Mouse (Mus musculus) frontal cortex, postnatal 36 days (tissue): ENCODE results near the gene Lrtm2.
A peak's percentile ranks its signal among the peaks of the same experiment; 100 is the strongest.

Experiments used
- DNase-seq, 2 experiments: peaks; one replicate each; pipeline ENCODE4 v3.0.0; 2022; ENCODE audit warnings: low spot score in 2 of 2

The Lrtm2 gene

DNA sequence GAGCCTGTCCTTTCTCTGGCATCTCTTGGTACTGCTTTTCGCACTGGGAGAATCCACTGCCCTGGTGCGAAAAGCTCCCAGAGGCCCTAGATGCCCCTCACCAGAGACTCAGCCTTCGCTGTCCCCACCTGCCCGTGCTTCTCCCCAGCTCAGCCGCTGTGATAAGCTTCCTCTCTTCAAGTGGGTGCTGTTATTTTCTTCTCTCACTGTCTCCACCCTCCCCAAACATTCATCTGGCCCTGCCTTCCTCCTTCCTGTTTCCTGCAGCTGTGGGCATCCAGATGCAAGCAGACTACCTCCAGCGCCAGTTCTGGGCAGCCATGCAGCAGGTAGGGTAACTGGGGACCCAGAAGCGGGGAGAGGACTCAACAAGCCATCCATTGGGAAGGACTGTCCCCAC is 5.6 kb upstream of the Lrtm2 start:
- DNase-seq, result no peak

DNA sequence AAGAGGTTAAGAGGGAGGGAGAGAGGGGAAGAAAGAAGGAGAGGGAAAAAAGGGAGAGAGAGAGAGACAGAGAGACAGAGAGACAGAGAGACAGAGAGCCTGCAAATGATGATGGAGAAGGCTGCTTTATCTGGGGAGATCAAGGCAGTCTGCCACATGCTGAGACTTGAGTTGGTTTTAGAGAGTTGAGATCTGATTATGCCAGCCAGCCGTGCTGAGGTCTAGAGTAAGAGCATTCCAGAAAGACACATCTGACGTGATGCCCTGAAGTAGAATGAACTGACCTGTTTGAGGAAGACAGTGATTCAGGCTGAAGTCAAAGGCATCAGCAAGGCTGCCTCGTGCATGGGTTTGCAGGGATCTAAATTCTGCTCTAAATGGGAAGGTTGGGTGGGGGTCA is 3.3 kb upstream of the Lrtm2 start:
- DNase-seq, result no peak

DNA sequence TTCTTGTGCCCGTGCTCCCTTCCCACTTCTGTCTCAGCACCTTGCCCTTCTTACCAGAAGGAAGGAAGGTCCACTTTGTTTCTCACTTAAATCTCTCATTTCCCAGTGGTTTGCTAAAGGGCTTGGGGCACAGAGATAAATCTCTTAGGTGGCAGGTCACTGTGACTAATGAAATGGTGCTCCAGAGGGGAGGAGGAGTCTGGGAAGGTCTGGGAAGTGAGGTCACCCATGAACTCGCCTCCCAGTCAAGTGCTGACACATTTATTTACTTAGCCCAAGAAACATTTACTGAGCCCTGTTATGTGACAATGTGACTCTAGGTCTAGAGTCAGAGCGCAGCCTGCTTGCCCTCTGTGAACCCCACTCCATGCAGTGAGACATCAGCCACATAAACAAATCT is 2.6 kb upstream of the Lrtm2 start:
- no peak for DNase-seq

DNA sequence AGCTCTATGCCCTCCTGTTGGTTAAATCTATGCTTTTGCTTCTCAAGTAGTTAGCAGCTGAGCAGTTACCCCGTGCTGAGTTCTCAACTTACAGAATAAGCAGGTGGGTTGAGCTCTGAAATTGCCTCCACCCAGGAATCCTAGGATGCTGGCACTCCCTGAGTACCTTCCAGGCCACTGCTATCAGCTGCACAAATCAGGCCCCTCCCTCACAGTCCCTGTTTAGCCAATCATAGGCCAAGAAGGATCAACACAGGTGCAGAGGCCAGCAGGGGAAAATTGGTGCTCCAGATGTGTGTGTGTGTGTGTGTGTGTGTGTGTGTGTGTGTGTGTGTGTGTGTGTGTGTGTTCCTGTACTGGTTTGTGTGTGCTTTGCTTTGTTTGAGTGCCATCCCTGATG is 1.5 kb upstream of the Lrtm2 start:
- DNase-seq, result no peak

DNA sequence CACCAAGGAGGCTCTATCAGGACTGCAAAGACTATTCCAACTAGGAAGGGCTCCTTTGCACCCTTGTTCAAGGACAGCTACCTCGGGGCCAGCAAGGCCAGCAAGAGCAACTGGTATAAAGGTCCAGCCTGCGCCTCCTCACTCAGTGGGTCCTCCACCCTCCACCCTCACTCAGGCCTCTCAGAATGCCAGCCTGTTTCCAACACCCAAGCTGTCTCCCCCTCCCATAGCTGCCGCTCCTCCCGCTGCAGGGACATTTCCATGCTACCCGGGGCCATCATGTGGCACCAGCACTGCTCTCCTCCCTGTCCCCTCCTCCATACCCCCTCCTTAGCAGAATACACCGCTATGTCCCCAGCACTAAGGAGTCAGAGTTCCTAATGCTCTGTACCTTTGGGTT is 630 bp downstream of the Lrtm2 start:
- peak in 1 of 2 experiments; percentile 61 for DNase-seq

DNA sequence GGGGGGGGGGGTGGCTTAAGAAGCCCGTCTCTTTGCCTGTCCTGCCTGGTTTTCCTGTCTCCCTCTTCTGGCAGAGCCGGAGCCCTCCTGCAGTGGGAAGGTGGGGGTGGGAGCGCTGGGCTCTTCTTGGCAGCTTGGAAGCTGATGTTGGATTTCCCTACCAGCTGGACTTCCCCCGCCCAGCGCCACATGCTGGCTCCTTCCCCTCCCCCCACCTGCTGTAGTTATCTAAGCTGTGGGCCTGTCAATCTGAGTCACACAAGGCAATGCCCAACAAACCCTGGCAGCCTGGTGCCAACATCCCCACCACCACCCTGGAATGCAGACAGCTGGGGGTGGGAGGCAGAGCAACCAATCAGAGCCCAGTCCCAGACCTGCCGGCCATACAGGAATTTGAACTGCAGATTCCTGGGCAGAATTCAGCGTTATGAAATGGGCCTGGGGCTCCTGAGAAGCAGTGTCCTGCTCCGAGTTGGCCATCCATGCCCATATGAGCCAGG is 1.3 kb downstream of the Lrtm2 start:
- peak; percentile 86 to 93 for DNase-seq

DNA sequence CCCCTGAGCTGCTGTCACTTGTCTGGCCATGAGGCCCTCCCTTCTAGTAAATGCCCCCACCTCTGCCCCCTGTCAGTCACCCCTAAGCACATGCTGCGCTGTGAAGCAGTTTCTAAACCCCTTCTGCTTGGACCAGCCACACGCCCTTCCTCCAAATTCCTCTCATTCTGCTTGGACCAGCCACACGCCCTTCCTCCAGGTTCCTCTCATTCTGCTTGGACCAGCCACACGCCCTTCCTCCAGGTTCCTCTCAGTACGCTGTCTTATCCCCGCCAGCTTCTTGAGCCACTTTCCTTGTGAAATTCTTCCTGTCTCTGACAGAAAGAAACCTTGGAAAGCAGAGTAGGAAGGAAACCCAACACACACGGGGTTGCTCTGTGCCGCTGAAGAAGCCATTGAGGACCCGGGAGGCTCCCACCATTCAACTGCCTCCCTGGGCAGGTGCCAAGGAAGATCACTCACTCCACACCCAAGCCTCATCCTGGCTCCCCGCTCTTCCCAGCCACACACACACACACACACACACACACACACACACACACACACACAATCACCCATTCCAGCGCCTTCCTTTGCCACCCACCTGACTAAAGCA is 1.9 kb downstream of the Lrtm2 start:
- peak in 1 of 2 experiments; percentile 24 for DNase-seq

DNA sequence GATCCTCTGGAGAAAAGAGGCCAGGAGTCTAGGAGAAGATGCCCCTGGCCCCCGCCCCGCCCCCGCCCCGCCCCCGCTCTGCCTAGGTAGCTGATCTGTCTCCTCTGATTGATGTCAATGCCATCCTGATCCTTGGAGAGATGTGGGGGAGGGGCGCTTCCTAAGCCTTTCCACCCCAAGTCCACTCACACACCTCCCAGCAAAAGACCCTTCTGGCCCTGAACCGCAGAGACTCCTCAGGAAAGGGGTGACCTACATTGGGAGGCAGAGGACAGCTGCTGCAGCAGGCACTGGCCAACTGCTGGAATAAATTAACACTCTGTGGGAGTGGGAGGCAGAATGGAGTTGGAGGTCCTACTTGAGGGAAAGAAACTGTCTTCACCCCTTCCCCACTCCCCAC is 4.0 kb downstream of the Lrtm2 start:
- DNase-seq, result no peak

DNA sequence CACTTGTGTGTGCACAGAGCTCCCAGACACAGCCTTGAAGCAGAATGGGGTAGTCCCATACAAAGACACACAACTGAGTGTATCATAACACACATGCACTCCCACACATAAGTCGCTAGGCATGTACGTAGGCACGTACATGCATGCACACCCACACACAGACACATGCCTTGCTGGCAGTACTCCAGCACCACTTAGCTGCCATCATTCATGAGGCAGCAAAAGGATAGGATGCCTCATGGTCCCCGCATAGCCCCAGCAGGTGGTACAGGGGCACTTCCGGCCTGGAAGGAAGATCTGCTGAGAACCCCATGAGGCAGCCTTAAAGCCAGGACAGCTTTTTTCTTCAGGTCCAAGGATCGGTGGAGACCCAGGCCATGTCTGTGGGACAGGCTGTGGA is 4.6 kb downstream of the Lrtm2 start:
- peak in 1 of 2 experiments; percentile 34 for DNase-seq

DNA sequence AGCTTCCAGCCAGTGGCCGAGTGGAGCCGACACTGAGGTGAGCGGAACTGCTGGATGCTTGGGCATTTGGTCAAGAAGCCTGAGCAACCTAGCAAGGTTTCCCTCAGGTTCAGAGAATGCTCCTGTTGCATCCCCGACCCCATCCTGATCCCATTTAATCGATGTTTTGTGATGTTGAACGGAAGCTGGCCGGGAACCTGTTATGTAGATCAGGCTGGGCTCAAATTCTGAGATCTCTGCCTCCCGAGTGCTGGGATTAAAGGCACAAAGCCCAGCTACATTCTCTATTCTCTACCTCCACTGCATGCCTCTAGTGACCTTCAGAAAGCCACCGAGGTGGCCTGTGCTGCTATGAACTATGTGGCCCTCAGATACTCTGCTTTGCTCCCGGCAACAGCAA is 5.8 kb downstream of the Lrtm2 start:
- no peak for DNase-seq

DNA sequence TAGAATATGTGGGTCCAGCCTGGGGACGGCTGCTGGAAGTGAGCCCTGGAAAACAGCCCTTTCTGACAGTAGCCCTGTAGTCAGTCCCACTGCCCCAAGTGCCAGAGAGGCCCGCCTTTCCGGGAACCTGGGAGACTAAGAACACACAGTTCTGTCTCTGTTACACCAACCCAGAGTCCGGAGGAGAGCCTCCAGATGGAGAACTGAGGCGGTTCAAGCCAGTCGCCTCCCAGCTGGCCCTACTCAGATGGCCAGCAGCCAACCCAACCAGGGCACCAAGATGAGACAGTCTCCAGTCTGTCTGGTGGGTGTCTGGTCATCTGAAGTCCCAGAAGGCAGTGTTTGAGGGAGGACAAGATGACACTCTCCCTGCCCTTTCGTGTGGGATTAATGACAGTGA is 8.8 kb downstream of the Lrtm2 start:
- DNase-seq, result peak in 1 of 2 experiments; percentile 41

DNA sequence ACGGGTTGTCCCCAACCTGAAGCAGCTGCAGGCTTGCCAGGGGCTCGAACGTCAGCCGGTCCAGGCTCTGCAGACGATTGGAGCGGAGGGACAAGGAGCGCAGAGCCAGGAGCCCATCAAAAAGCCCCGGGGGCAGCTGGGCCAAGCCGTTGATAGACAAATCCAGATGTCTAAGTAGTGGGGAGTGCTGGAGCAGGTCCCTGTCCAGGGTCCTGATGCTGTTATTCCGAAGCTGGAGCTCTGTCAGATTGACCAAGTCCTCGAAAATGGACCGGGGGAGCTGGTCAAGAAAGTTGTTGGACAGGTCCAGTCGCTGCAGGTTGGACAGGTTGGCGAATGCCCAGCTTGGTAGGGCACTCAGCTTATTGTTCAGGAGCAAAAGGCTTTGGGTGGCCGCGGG is 10.1 kb downstream of the Lrtm2 start:
- DNase-seq, result no peak

DNA sequence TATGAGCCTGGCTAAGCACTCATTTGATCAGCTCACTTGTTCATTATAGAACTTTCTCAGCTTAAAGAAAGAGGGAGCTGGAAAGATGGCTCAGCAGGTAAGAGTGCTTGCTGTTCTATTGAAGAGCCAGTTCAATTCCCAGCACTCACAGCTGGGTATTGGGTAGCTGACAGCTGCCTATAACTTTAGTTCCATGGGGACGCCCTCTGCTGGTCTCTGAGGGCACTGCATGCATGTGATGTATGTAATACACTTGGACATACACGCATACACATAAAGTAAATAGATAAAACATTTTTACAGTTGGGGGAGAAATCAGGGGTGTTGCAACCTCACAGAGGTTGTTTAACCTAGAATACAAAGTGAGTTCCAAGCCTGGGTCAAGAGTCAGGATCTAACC is 11.2 kb downstream of the Lrtm2 start:
- no peak for DNase-seq

DNA sequence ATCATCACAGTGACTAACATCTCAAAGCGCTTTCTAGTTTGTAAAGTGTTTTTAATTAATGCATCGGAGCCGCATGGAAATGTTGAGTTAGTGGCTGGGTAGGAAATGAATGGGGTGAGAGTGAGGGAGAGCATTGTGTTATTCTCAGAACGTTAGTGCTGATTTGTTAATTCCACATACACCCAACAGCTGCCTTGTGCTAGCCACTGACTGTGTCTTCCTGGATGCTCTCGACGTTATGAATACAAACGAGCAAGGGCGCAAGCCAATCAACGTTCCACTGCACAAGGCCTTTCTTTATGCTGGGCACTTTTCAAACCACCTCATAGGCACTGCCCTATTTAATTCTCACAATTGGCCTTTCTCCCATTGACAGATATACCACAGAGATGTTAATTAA is 11.8 kb downstream of the Lrtm2 start:
- DNase-seq, result peak in 1 of 2 experiments; percentile 37

DNA sequence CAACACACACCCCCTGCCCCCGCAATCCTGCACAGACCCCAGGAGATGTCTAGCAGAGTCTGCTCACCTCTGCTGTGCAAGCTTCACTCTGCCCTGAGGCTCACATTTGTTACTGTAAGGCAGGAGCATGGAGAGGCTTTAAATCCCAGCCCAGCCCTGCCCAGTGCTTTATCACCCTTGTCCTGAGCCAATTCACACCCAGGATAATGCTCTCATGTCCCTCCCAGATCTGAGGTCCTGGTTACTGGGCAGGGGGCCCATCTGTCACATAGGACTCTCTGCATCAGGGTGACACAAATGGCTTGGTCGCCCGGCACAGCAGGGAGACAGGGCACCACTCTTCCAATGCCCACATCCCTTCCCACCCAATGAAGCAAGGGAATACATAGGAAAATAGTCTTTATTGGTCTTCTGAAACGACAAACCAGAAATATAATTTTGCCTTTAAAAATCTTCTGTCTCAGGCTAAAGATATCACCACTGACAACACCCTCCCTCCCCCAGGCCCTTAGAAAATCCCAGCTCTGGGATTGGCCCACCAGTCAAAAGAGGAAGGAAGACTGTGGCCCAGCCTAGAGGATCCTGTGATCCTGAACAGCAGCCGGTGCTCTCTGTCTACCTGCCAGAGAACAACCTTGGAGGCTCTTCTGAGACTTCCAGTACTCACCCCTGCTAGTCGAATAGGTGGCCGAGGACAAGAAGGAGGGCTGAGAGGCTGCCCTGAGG is 15.7 kb downstream of the Lrtm2 start:
- peak in 1 of 2 experiments; percentile 67 for DNase-seq

DNA sequence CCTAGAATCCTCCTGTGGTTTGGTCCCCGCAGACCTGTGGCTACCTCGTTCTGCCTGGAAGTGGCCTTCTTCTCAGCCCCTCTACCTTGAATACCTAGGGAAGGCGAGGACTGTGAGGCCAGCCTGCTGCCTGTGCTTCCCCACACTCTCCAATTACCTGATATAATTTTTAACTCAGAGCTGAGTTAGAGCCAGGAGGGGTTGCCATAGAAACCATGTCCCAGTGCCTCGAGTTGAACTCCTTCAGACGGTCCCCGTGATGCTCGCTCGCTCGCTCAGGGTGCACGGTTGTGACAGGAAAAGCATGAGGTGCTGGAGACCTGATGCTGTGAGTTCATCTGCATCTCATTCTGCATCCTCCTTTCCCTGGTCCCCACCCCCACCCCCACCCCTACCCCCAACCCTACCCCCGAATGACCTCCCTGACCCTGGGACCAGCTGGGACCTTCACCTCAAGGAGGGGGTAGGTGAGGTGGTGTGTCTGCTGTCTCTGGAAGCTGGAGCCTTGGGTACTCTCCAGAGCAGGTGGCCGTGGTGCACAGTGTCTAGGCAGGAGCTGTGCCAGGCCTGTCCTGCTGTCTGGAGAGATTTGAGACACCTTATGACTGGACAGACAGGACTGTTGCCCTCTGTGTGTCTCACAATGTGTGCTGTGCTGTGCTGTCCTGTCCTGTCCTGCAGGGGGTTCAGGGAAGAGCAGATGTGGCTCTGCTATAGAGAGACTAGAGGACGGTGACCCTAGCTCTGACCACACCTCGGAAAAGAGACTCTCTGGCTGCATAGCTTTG is 16.8 kb downstream of the Lrtm2 start:
- peak in 1 of 2 experiments; percentile 47 for DNase-seq

DNA sequence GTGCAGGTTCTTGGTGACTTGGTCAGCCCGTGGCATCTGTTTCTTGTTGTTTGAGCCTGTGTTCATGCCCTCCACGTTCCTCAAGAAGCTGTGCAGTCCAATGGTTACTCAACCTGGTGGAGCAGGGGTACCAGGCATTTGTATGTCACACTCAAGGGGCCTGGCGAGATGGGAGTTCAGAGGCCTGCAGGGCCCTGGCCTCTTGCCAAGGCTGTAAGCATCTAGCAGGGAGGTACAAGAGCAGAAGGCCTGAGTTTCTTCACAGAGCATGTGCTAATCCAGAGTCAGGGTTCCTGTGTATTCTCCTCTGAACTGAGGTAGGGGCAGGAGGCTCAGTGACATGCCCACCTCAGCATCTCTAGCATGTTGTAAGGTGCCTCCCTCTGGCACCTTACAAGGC is 17.5 kb downstream of the Lrtm2 start:
- no peak for DNase-seq

DNA sequence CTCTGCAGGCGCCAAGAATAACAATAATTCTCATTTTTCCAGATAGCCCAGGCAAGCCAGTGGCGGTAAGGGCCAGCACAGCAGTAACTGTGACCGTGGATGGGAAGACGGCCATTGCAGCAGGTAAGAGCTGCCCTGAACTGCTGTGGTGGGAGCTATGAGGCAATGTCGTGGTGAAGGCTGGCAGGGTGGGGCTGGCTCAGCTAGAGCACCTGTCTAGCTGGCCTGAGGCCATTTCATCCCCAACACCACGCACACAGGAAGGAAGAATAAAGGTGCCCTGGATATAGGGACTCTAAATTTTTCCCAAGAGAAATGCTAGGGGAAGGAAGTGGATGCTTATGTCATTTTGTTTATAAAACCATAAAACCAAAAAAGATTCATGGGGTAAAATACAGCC is 18.2 kb downstream of the Lrtm2 start:
- no peak for DNase-seq

DNA sequence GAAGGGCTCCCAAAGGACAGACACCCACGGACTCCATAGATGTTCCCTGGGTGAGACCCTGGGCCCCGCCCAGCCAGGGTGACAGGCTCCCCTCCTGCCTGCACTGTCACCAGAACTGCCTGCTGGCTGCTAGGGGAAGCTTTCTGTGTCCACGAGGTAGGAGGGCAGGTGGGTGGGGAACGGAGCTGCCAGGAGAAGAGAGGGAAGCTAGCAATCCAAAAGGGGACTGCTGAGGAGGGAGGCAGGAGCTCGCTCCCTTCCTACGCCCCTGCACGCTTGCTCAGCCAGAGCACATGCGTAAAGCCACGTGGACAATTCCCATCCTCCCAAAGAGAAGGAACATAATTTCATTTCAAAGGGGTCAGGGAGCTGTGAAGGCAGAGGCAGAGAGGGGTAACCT is 20.4 kb downstream of the Lrtm2 start:
- DNase-seq, result peak; percentile 77 to 79

DNA sequence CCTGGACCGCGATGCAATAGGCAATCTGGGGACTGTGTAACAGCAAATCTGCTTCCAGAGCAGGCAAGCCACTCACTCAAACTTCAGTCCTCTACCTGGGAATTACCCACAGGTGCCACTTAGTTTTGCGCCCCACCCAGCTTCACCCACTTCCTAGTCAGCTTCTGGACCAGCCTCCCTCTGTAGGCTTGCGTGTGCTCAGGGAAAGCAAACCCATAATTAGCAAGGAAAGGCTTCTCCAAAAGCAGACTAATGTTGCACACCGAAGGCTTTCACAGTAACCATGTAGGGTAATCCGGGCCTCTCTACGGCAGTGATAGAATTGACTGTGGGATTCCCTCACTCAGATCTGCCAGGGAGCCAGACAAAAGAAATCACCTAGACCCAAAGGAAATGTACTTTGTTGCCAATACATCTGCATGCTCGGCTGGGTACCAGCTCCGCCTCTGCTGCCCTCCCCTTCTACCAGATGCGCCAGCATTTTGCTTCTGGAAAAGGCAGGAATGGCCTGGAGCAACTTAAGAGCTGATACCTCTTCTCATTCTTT is 22.6 kb downstream of the Lrtm2 start:
- no peak for DNase-seq

DNA sequence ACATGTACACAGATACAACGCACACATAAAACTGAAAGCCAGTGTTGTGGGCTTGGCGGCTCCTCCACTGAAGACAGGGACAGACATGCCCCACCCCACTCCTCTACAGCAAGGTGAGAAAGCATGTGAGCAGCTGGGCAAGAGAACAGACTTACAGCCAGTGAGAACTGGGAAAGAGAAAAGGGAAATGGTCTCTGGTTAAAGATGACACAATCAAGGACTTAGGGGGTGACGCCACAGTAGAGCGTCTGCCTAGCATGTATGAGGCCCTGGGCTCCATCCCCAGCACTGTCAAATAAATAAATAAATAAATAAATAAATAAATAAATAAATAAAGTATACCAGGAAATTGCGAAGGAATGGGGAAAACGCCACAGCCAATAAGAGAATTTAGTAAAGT is 27.2 kb downstream of the Lrtm2 start:
- DNase-seq, result no peak

DNA sequence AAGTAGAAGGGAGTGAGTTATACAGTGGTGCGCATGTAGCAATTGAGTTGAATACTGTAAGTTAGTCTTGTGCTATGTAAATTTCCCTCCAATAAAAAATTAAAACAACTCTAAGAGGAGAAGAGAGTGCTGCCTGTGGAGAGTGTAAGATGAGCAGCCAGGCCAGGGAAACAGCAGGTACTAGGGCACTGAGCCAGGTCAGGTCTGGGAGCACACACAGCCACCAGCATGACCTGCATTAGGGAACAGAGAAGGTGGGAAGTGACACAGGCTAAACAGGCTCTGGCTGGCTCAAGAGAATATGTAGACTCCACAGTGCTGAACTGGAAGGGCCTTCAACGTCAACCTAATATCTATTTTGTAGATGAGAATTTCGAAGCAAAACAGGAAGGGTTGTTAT is 29.3 kb downstream of the Lrtm2 start:
- DNase-seq, result no peak
